10 mouse cellular contexts compared by ENCODE assay signal in the genomic region with DNA sequence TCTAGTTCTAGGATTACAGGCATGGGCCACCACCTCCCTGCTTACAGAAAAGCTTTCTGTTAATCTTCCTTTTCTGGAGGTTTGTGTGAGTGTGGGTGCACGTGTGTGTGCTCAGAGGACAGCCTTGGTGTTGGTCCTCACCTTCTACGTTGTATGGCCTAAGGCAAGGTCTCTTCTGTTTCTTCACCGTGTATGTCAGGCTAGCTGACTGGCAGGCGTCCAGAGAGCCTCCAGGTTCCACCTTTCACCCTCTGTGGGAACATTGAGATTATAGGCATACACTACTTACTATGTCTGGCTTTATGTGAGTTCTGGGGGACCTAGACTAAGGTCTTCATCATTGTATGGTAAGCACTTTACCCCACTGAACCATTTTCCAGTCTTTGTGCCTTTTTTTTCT. TPM values are rescaled to one million over a fixed set of nuclear protein-coding genes. Genes with fewer than 3 reads are reported as not detected.
A peak's percentile ranks its signal among the peaks of the same experiment; 100 is the strongest.
DNase-seq lines count a peak whose midpoint lies in the region.
"Had no signal": no experiment of that assay in that cellular context is flagged by ENCODE, and none has a peak within 500 bp of the region (broad histone marks: within the 10 kb centered on the region; RNA-seq: fewer than 3 reads in every experiment).

No protein-coding gene starts in this region.

- DNase-seq in adrenal gland, postnatal 10 days, result peak; percentile 33
- DNase-seq in adrenal gland, adult 8-10 months, result no peak
- DNase-seq in cerebellum, postnatal 14 days, result peak; percentile 36 to 41
- no peak for DNase-seq in cerebellum, adult 8-10 months
- DNase-seq in adipocyte (ENCODE audit: low spot score), result peak; percentile 48
- peak; percentile 51 for DNase-seq in fat pad, adult 2 months (ENCODE audit: extremely low read depth, low read depth, low spot score)
- DNase-seq: cerebellum, adult 11-12 months; gastrocnemius, adult 2 months; gastrocnemius, postnatal 25 days; kidney, adult 2 months had no signal

RNA-seq across cellular contexts. Expression of a gene that starts 9.3 kb away (rescaled TPM):
- total RNA-seq in adrenal gland, postnatal 10 days (2021), result 10 to 100 TPM; 35.1 to 40.0 TPM
- total RNA-seq in adrenal gland, adult 8-10 months (2022), result 10 to 100 TPM; 46.9 to 86.8 (median 67.7) TPM

RNA-seq across cellular contexts. Expression of a gene that starts 53.3 kb away (rescaled TPM):
- total RNA-seq in adrenal gland, postnatal 10 days (2021), result 10 to 100 TPM; 27.7 to 34.4 TPM
- total RNA-seq in adrenal gland, adult 8-10 months (2022), result 10 to 100 TPM; 44.8 to 48.3 (median 47.7) TPM

RNA-seq across cellular contexts. Expression of a gene that starts 53.4 kb away (rescaled TPM):
- 100 to 1,000 TPM; 120 to 174 TPM for total RNA-seq in adrenal gland, postnatal 10 days (2021)
- total RNA-seq in adrenal gland, adult 8-10 months (2022), result 100 to 1,000 TPM; 137 to 158 (median 148) TPM

Comparison
In these comparisons a context has a peak if more than half of its experiments do, and no peak if none do; other contexts are left out.
1. DNase-seq: peak in adrenal gland, postnatal 10 days (single experiment), cerebellum, postnatal 14 days (2 of 2), adipocyte (single experiment) and fat pad, adult 2 months (single experiment); none in adrenal gland, adult 8-10 months (single experiment) and cerebellum, adult 8-10 months (single experiment).